In the genomic region with DNA sequence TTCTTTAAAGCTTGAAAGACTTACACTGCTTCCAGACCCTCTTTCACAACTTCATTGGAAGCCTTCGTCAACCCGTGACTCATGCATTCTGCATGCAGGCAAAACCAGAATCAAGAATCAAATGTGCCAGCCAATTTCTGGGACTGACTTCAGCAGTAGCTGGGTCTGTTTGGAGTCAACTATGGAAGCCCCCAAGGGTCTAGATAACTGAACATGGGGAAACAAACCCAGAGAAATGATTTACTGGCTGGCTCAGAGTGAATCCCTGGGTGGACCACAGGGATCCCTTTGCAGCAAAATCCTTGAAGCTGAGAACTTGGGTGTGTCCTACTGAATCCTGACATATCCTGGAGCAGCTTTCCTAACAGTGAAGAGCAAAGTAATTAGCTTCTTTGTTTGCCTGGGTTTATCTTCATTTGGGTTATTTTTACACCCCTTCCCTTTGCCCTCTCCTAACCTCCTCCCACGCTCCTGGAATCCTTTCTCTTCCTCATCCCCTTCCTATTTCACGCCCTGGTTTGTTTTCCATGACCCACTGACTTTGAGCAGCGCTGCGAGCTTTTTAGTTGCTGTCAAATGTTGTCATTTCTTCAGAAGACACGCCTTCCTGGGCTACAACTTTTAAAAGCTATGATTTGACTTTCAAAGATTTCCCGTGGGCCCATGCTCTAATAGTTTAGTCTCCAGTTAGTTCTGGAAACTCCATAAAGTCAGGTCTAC, we compare ENCODE assay signal across 8 mouse cellular contexts.
DNase-seq lines count a peak whose midpoint lies in the region.

No protein-coding gene starts in this region.

- no peaks in the 10 kb centered on the region for H3K36me3 ChIP-seq in heart, embryonic 10.5 days

- H3K27me3 ChIP-seq in heart, embryonic 10.5 days (ENCODE audit: insufficient read depth, poor library complexity, severe bottlenecking), result no peaks in the 10 kb centered on the region

- H3K4me3 ChIP-seq in heart, embryonic 10.5 days, result no peak overlapping the region

- peak; percentile 98 for DNase-seq in heart, adult 11 months
- DNase-seq in heart, embryonic 10.5 days (ENCODE audit: low spot score), result no peak
- peak; percentile 92 for DNase-seq in adipocyte (ENCODE audit: low spot score)
- DNase-seq in heart, adult 9 months (ENCODE audit: low spot score in 2 of 2), result peak; percentile 86 to 88
- peak; percentile 61 to 71 for DNase-seq in lung, postnatal 4 days
- no peak for DNase-seq in layer of hippocampus, postnatal 14 days (ENCODE audit: low spot score in 2 of 2)
- DNase-seq in spleen, postnatal 14 days (ENCODE audit: low spot score in 2 of 2), result no peak
- DNase-seq in spleen, postnatal 4 days (ENCODE audit: low spot score in 2 of 2), result no peak

- 55% methylated on average over 8 of the region's 8 CpGs for WGBS in heart, embryonic 10.5 days

- no peaks in the 10 kb centered on the region for H3K9me3 ChIP-seq in heart, embryonic 10.5 days

- H3K27ac ChIP-seq in heart, embryonic 10.5 days, result no peak overlapping the region

- H3K4me1 ChIP-seq in heart, embryonic 10.5 days, result peaks cover 14% of the 10 kb centered on the region

Comparison
In these comparisons a context has a peak if more than half of its experiments do, and no peak if none do; other contexts are left out.
1. DNase-seq: peak in heart, adult 11 months (single experiment), adipocyte (single experiment), heart, adult 9 months (2 of 2) and lung, postnatal 4 days (2 of 2); none in heart, embryonic 10.5 days (single experiment), layer of hippocampus, postnatal 14 days (0 of 2), spleen, postnatal 14 days (0 of 2) and spleen, postnatal 4 days (0 of 2).